Mouse (Mus musculus): ENCODE results near the gene Rhbdd1. TPM values are rescaled to one million over a fixed set of nuclear protein-coding genes. Genes with fewer than 3 reads are reported as not detected.

Gene Rhbdd1
- total and polyA plus RNA-seq, 3 experiments = 7.5 to 10.4 TPM; not detected in 1

DNA sequence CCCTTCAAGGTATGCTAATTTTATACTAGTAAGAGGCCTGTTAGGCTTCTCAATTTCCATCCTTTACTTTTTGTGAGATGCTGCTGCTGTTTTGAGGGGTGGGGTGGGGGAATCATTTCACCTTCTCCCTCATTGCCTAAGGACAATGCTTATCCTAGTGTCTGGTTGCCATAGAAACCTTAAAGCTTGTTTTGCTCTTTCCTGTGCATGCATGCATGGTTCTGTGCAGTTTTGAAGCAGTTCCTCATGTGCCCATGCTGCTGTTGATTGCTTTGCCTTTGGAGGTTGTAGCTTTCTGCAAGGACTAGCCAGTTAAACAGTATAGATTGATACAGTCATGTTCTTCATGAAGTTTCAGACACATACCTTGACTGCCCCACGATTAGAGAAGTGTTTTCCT is 5.2 kb downstream of the Rhbdd1 start:
- no peak for TF ChIP-seq ETS1 (IDR thresholded peaks at IDR 0.05; ENCODE audit: low read depth, low read length)
- no peak for TF ChIP-seq BHLHE40 (IDR thresholded peaks at IDR 0.05; ENCODE audit: borderline replicate concordance, low read depth, low read length)
- no peak for TF ChIP-seq USF2 (IDR thresholded peaks at IDR 0.05; ENCODE audit: borderline replicate concordance in 1 of 2, insufficient read depth in 1 of 2, low read depth in 1 of 2, low read length in 2 of 2)
- TF ChIP-seq CTCF (IDR thresholded peaks at IDR 0.05 in 2 of 3, conservative IDR thresholded peaks at IDR 0.05 in 1 of 3; ENCODE audit: control insufficient read depth in 1 of 3, insufficient read depth in 1 of 3, low read depth in 2 of 3, low read length in 3 of 3, poor library complexity in 1 of 3, severe bottlenecking in 1 of 3) = no peak
- TF ChIP-seq POLR2A (IDR thresholded peaks at IDR 0.05; ENCODE audit: control insufficient read depth in 1 of 2, insufficient read depth in 1 of 2, low read depth in 1 of 2, low read length in 2 of 2, poor library complexity in 1 of 2) = no peak
- TF ChIP-seq ZMIZ1 (IDR thresholded peaks at IDR 0.05; ENCODE audit: low read depth, low read length) = no peak
- Histone ChIP-seq H3K27ac (ENCODE audit: control insufficient read depth, low read depth, low read length) (no peak overlapping the region), H3K4me1 (ENCODE audit: control insufficient read depth in 1 of 2, insufficient read depth in 2 of 2, low read length in 2 of 2) (peaks cover 3 to 12% of the 10 kb centered on the region in 2 experiments; a peak in 3 of 4 replicates), H3K9ac (ENCODE audit: control insufficient read depth, low read depth, low read length, poor library complexity, severe bottlenecking) (no peak overlapping the region), H3K36me3 (ENCODE audit: control insufficient read depth in 1 of 2, insufficient read depth in 2 of 2, low read length in 2 of 2) (peaks cover 0 to 12% of the 10 kb centered on the region in 2 experiments; a peak in 2 of 4 replicates), H3K27me3 (ENCODE audit: control insufficient read depth in 1 of 2, insufficient read depth in 2 of 2, low read length in 2 of 2) (no peaks in the 10 kb centered on the region), H3K4me3 (ENCODE audit: control insufficient read depth in 1 of 2, insufficient read depth in 1 of 2, low read depth in 2 of 2, low read length in 2 of 2) (no peak overlapping the region), H3K9me3 (replicated peaks; ENCODE audit: insufficient read depth, low read length) (no peaks in the 10 kb centered on the region), H3K79me2 (ENCODE audit: control insufficient read depth, insufficient read depth, low read length, poor library complexity) (peaks cover 15% of the 10 kb centered on the region)
- no peak for DNase-seq (ENCODE audit: low read depth, low spot score)

DNA sequence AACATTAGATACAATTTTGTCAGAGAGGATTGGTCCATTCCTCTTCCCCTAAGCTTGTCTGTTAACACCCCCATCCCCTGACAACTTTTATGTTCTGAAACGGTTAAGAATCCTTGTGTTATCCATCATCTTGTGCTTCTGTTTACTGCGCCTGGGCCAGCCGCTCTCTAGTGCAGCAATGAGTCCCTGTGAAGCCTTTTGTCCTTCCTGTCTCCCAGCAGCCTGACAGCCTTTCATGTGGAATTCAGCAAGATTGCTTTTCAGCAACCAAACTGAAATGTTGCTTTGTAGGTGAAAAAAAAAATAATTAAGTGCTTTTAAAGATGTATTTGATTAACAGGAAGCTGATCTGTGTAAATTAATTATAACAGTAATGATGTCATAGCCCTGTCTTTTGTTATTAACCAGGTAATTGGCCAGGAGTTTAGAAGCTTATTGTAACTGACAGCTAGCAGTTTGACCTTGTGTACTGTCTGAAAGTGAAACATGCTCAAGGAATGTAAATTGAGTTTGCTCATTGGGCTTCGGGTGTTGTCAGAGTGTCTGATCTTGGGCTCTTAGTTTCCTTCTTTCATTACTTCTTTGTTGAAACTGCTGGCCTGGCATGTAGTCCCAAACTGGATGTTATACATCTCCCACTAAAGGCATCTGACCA is 8.0 kb downstream of the Rhbdd1 start:
- H3K27me3 ChIP-seq (ENCODE audit: control insufficient read depth in 1 of 2, insufficient read depth in 2 of 2, low read length in 2 of 2) = no peaks in the 10 kb centered on the region
- no peaks in the 10 kb centered on the region for H3K9me3 ChIP-seq (replicated peaks; ENCODE audit: insufficient read depth, low read length)
- H3K4me3 ChIP-seq (ENCODE audit: control insufficient read depth in 1 of 2, insufficient read depth in 1 of 2, low read depth in 2 of 2, low read length in 2 of 2) = no peak overlapping the region
- no peaks in the 10 kb centered on the region for H3K4me1 ChIP-seq (ENCODE audit: control insufficient read depth in 1 of 2, insufficient read depth in 2 of 2, low read length in 2 of 2)
- no peaks in the 10 kb centered on the region for H3K36me3 ChIP-seq (ENCODE audit: control insufficient read depth in 1 of 2, insufficient read depth in 2 of 2, low read length in 2 of 2)
- TF ChIP-seq MXI1 (IDR thresholded peaks at IDR 0.05; ENCODE audit: low read depth, low read length) = no peak
- TF ChIP-seq HCFC1 (IDR thresholded peaks at IDR 0.05; ENCODE audit: low read depth, low read length) = no peak
- TF ChIP-seq GABPA (IDR thresholded peaks at IDR 0.05; ENCODE audit: low read depth, low read length) = no peak
- TF ChIP-seq POLR2AphosphoS5 (IDR thresholded peaks at IDR 0.05; ENCODE audit: borderline replicate concordance, low read depth, low read length) = no peak
- TF ChIP-seq MYB (IDR thresholded peaks at IDR 0.05; ENCODE audit: low read depth, low read length) = no peak
- no peak for TF ChIP-seq RAD21 (IDR thresholded peaks at IDR 0.05; ENCODE audit: low read depth, low read length)
- TF ChIP-seq NELFE (IDR thresholded peaks at IDR 0.05; ENCODE audit: low read depth, low read length) = no peak
- no peak for TF ChIP-seq BHLHE40 (IDR thresholded peaks at IDR 0.05; ENCODE audit: borderline replicate concordance, low read depth, low read length)
- TF ChIP-seq CHD2 (IDR thresholded peaks at IDR 0.05; ENCODE audit: low read length) = no peak
- no peak for TF ChIP-seq EP300 (IDR thresholded peaks at IDR 0.05; ENCODE audit: low read depth in 1 of 2, low read length in 2 of 2)
- no peak for TF ChIP-seq ZKSCAN1 (IDR thresholded peaks at IDR 0.05; ENCODE audit: low read depth, low read length)
- no peak for TF ChIP-seq SMC3 (IDR thresholded peaks at IDR 0.05; ENCODE audit: low read depth, low read length)
- no peak for TF ChIP-seq ELF1 (IDR thresholded peaks at IDR 0.05; ENCODE audit: low read depth, low read length)
- TF ChIP-seq ZMIZ1 (IDR thresholded peaks at IDR 0.05; ENCODE audit: low read depth, low read length) = no peak
- no peak for TF ChIP-seq JUND (IDR thresholded peaks at IDR 0.05; ENCODE audit: low read depth, low read length)
- TF ChIP-seq TBP (IDR thresholded peaks at IDR 0.05; ENCODE audit: low read depth, low read length) = no peak
- no peak for TF ChIP-seq UBTF (IDR thresholded peaks at IDR 0.05; ENCODE audit: borderline replicate concordance, insufficient read depth, low read depth, low read length)
- H3K9ac ChIP-seq (ENCODE audit: control insufficient read depth, low read depth, low read length, poor library complexity, severe bottlenecking) = no peak overlapping the region
- no peak for DNase-seq (ENCODE audit: low read depth, low spot score)
- no peak overlapping the region for H3K27ac ChIP-seq (ENCODE audit: control insufficient read depth, low read depth, low read length)
- H3K79me2 ChIP-seq (ENCODE audit: control insufficient read depth, insufficient read depth, low read length, poor library complexity) = peaks cover 2% of the 10 kb centered on the region

All from MEL (cell line).